Mouse (Mus musculus) bone marrow, adult 2 months (tissue): ENCODE data around the gene Nps.

ENCODE experiments used
- CTCF ChIP-seq: fragments of 200-500 bp; IDR thresholded peaks from 2 replicates; pipeline ENCODE4 v1.5.1; 2011; ENCODE audit warnings: low read length, control low read depth; ENCODE audit not compliant: control insufficient read depth, insufficient read depth
- POLR2A ChIP-seq: fragments of 200-500 bp; IDR thresholded peaks from 2 replicates; pipeline ENCODE4 v1.6.1; 2011; ENCODE audit warnings: low read depth, mild to moderate bottlenecking, control low read depth, low read length, borderline replicate concordance; ENCODE audit not compliant: control insufficient read depth

GRCm38 (mm10) chr7:135212505-135212904 lies 46.0 kb upstream of the Nps start:
- TF ChIP-seq CTCF = no peak
- TF ChIP-seq POLR2A = no peak
